Mouse (Mus musculus): ENCODE measurements at regions not wholly inside any gene's neighbourhood (a gene's known extent, or its start where the extent isn't known, plus 50 kb on each side); places are given as distances from the start of the nearest gene placed in this dataset.

DNA sequence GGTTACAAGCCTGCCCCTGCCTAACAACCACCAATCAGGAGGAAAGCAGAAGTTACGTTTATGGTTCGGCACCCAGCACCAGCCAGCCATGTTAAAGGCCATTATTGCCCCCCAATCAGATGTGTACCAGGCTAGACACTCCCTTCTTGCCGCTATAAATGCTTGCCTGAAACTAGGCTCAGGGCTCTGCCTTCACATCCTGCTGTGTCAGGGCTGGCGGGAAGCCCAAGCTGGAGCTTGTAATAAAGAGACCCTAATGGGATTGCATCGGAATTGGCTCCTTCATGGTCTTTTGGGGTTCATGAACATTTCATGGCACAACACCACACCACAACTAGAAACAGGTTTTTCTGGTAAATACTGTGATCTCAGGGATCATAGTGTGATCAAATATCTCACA lies 69.1 kb upstream of the Slc22a12 start:
- TF ChIP-seq CTCF (IDR thresholded peaks at IDR 0.05; ENCODE audit: insufficient read depth, low read length) (no peak), POLR2A (IDR thresholded peaks at IDR 0.05; ENCODE audit: borderline replicate concordance, extremely low read depth, low read depth, low read length) (no peak)
